Mouse (Mus musculus) C2C12 (cell line): ENCODE results near the gene Malrd1.

Experiments
- CTCF ChIP-seq: IDR thresholded peaks from one replicate; pipeline ENCODE4 v1.5.1; 2011; ENCODE audit not compliant: control insufficient read depth, insufficient read depth, insufficient read length
- MAX ChIP-seq: IDR thresholded peaks from one replicate; pipeline ENCODE4 v1.6.1; 2011; ENCODE audit warnings: mild to moderate bottlenecking, control low read depth
- MYOG ChIP-seq: IDR thresholded peaks from one replicate; pipeline ENCODE4 v1.6.1; 2011; ENCODE audit not compliant: control insufficient read depth, insufficient read length; ENCODE audit errors: extremely low read depth
- USF1 ChIP-seq: IDR thresholded peaks from one replicate; pipeline ENCODE4 v1.6.1; 2011; ENCODE audit warnings: low read depth, mild to moderate bottlenecking, control low read depth, moderate library complexity

DNA sequence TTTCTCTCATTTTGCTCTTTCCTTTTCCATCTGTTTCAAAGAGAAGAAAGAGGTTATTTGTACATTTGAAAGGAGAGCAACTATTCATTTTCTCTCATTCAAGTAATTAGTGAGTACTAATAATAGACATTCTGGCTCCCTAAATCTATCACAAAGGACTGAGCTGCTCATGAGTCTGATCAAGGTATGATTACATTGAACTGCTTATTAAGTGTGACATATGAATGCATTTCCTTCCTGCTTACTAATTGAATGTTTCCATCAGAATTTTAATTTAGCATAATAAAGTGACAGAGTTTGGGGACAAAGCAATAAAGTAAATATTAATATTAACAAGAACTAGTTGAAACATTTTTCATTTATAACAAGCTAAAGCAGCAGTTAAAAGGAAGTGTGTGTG, 405.6 kb downstream of the Malrd1 start:
- TF ChIP-seq CTCF (no peak), MAX (no peak), USF1 (no peak), MYOG (no peak)
